Mouse (Mus musculus) heart, embryonic 15.5 days (tissue): ENCODE measurements around the gene Pgbd5. TPM values are rescaled to one million over a fixed set of nuclear protein-coding genes. Genes with fewer than 3 reads are reported as not detected.

Source experiments
- ATAC-seq: fragments of 200-750 bp; cut with Nextera tagmentation; replicated peaks from 2 replicates; pipeline ENCODE4 v1.8.0; 2017; ENCODE audit warnings: low read depth, moderate TSS enrichment; ENCODE audit not compliant: insufficient number of reproducible peaks, insufficient read depth, low FRiP score
- H3K27ac ChIP-seq: fragments of 300-500 bp; sonication (generic); 2 replicates; pipeline ENCODE4 v1.5.1; 2015; ENCODE audit warnings: mild to moderate bottlenecking, inconsistent platforms
- H3K27me3 ChIP-seq: fragments of 300-500 bp; sonication (generic); 2 replicates; pipeline ENCODE4 v1.6.1; 2015; ENCODE audit warnings: inconsistent platforms
- H3K36me3 ChIP-seq: fragments of 300-500 bp; sonication (generic); 2 replicates; pipeline ENCODE4 v1.6.1; 2015; ENCODE audit warnings: mild to moderate bottlenecking, inconsistent platforms
- H3K4me1 ChIP-seq: fragments of 300-500 bp; sonication (generic); replicated peaks from 2 replicates; pipeline ENCODE4 v1.6.1; 2015; ENCODE audit warnings: inconsistent platforms
- H3K4me2 ChIP-seq: fragments of 300-500 bp; sonication (generic); 2 replicates; pipeline ENCODE4 v1.6.1; 2015; ENCODE audit warnings: inconsistent platforms, mild to moderate bottlenecking, moderate library complexity
- H3K4me3 ChIP-seq: fragments of 300-500 bp; sonication (generic); 2 replicates; pipeline ENCODE4 v1.5.1; 2015; ENCODE audit warnings: mild to moderate bottlenecking, inconsistent platforms
- H3K9ac ChIP-seq: fragments of 300-500 bp; sonication (generic); 2 replicates; pipeline ENCODE4 v1.6.1; 2015; ENCODE audit warnings: mild to moderate bottlenecking, inconsistent platforms
- H3K9me3 ChIP-seq: fragments of 300-500 bp; sonication (generic); replicated peaks from 2 replicates; pipeline ENCODE4 v1.6.1; 2016; ENCODE audit warnings: inconsistent platforms
- WGBS: fragments of 180-500 bp; shearing (Covaris S2); methylation state at CpG from one replicate; pipeline ENCODE4 v1.1.7; 2015; ENCODE audit warnings: mixed read lengths; 5-methylcytosine and 5-hydroxymethylcytosine counted together
- polyA plus RNA-seq: library from polyadenylated mRNA; unstranded; fragments of >200 nt; fragmentation: Nextera tagmentation; extraction: Ambion mirVana; gene quantifications from 2 replicates; pipeline ENCODE4 v1.2.1, GENCODE M21; 2015

The Pgbd5 gene
- polyA plus RNA-seq, 1 experiment from 2014 or later = 1.9 TPM

DNA sequence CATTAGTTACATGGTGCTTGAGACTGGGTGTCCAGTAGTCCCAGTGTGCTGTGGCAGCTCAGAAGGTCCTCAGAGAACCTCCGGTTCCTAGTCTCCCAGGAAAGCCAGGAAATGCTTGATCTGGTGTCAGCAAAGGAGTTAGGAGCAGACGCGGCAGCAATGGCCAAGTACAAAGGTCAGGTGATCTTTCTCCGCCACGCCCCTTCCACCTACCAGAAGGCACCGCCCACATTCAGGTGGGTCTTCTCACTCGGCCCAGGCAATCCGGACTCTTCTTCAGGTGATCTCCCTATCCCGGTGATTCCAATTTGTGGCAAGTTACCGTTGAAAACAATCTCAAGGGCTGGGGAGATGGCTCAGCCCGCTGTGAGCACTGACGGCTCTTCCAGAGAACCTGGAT, 20.2 kb upstream of the Pgbd5 start:
- no peak overlapping the region for H3K27ac ChIP-seq
- WGBS = 27% methylated on average over 12 of the region's 12 CpGs
- ATAC-seq = no peak

DNA sequence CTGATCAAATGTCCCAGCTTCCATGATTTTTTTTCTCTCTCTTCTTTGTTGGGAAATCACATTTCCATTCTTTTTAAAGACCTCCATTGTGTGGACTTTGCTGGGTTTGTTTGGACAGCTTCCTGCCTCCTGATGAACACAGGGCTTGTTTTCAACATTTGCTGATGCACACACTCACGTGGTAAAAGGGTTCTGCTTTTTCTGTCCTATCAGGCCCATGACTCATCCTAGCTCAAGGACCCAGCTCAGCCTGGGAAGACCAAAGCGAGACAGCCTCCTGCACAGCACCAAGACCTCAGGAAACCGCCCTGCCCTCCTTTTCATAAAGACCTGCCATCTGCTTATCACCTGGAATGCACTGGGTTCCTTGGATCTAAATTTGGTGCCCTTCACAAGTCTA, 15.9 kb upstream of the Pgbd5 start:
- H3K9ac ChIP-seq = no peak overlapping the region
- no peaks in the 10 kb centered on the region for H3K4me1 ChIP-seq
- H3K9me3 ChIP-seq = 0 out of 2 replicates have a peak, but pooled peaks cover 2% of the 10 kb centered on the region
- WGBS = 23% methylated on average over 3 of the region's 3 CpGs
- peaks cover 4% of the 10 kb centered on the region; the same call in 1 of the 2 replicates for H3K27me3 ChIP-seq
- H3K27ac ChIP-seq = no peak overlapping the region
- H3K36me3 ChIP-seq = no peaks in the 10 kb centered on the region
- no peak for ATAC-seq
- H3K4me3 ChIP-seq = no peak overlapping the region
- H3K4me2 ChIP-seq = no peak overlapping the region

More for the DNA sequence above, 20.2 kb upstream of the Pgbd5 start:
- Histone ChIP-seq H3K4me2 (no peak overlapping the region), H3K9ac (no peak overlapping the region), H3K27me3 (peaks cover 4% of the 10 kb centered on the region; the same call in 1 of the 2 replicates), H3K36me3 (no peaks in the 10 kb centered on the region), H3K4me3 (no peak overlapping the region), H3K9me3 (no peaks in the 10 kb centered on the region), H3K4me1 (no peaks in the 10 kb centered on the region)

DNA sequence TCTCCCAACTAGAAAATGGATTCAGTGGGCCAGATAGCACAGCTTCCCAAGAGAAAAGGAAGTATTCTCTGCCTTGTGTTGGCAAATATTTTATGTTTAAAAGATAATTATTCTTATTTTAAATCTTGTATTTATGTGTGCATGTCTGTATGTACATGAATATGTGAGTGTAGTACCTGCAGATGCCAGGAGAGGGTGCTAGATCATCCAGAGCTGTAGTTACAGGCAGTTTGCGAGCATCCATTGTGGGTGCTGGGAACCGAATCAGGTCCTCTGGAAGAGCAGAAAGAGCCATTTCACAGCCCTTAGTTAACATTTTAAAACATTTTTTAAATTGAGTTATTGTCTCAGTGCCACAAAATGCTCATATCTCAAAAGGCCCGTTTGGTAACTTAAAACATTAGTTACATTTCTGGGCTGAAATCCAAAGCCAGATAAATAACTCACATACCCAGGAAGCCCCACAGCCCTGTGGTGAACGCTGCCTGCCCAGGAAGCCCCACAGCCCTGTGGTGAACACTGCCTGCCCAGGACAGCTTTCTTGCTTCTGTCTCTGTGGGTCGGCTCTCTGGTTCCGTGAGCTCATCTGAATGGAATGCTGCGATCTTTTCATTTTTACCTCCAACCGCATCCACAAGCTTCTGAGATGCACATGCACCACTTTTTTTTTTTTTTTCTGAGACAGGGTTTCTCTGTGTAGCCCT, 10.9 kb upstream of the Pgbd5 start:
- Histone ChIP-seq H3K36me3 (no peaks in the 10 kb centered on the region), H3K27ac (no peak overlapping the region), H3K9me3 (peaks cover 4% of the 10 kb centered on the region; the same call in 1 of the 2 replicates), H3K4me3 (no peak overlapping the region), H3K9ac (no peak overlapping the region), H3K27me3 (no peaks in the 10 kb centered on the region), H3K4me2 (no peak overlapping the region), H3K4me1 (no peaks in the 10 kb centered on the region)
- no peak for ATAC-seq
- 81% methylated on average over 8 of the region's 8 CpGs for WGBS

DNA sequence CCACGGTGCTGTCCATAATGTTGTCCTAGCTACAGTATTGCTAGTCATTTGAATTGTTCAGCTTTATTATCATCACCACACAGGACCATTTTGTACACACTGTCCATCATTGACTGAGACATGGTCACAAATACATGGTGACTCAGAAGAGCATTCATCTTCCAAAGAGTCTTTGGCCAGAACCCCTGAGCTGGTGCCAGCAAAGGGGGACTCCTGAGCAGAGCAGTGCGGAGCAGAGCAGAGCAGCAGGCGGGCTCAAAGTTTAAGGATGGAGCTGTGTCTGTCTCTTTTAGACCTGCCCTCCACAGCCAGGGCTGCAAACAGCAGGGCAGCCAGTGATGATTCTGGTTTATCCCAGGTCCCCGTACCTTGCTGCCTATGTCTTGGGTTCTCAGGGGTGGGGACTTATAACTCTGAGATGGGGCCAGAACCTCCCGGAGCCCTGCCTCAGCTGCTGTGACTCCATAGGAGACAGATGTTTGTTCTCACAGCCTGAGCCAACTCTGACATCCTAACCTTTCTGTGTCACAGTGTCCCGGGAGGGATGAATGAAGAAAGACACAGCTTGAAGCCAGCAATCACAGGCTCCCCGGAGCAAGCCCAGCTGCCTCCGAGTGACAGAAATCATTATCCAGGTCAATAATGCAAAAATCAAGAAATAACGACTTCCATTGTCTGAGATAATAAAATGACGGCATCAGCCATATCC, 9.7 kb upstream of the Pgbd5 start:
- H3K4me2 ChIP-seq = no peak overlapping the region
- H3K27ac ChIP-seq = no peak overlapping the region
- ATAC-seq = no peak
- H3K9ac ChIP-seq = no peak overlapping the region
- H3K27me3 ChIP-seq = no peaks in the 10 kb centered on the region
- no peaks in the 10 kb centered on the region for H3K4me1 ChIP-seq
- peaks cover 4% of the 10 kb centered on the region; the same call in 1 of the 2 replicates for H3K9me3 ChIP-seq
- 56% methylated on average over 10 of the region's 10 CpGs for WGBS
- no peak overlapping the region for H3K4me3 ChIP-seq
- no peaks in the 10 kb centered on the region for H3K36me3 ChIP-seq

DNA sequence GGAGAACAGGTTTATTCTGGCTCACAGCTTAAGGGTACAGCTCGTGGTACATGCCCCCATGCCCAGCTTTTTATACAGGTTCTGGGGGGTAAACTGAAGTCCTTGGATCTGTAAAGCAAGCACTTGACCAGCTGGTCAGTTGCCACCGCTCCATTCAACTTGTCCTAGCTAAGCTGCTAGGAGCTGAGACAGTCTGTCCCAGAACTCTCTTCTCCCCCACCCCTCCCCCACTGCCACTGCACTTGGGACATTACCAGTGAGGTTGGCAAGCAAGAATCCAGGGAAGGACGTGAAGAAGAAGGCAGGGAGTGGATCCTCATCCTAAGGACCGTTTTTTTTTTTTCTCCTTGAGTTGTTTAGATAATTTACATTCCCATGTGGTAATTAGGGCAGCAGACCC, 2.7 kb downstream of the Pgbd5 start:
- Histone ChIP-seq H3K27ac (no peak overlapping the region), H3K4me2 (no peak overlapping the region), H3K9me3 (no peaks in the 10 kb centered on the region), H3K27me3 (peaks cover 24% of the 10 kb centered on the region), H3K4me1 (peaks cover 22% of the 10 kb centered on the region), H3K36me3 (no peaks in the 10 kb centered on the region), H3K4me3 (no peak overlapping the region), H3K9ac (no peak overlapping the region)
- WGBS = 26% methylated on average over 4 of the region's 4 CpGs
- ATAC-seq = no peak

DNA sequence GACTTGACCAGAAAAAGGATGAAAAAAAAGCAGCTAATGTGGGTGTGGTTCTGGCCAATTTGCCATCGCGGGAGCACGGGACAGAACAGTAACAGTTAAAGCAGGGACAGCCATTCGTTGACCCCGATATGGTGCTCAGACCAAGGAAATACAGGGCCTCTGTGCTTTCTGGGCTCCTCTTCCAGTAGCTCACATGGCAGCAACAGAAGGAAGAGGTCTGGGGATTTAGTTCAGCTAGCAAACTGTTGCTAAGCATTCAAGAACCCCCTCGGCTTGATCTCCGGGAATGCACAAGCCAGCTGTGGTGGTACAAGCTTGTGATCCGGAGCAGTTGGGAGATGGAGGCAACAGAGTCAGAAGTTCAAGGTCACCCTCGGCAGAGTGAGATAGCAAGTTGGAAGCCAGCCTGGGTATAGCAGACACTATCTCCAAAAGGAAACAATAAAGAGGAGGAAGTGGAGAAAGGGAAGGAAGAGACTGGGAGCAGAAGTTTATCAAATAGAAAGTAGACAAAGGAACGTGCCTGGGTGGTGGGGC, 3.7 kb downstream of the Pgbd5 start:
- peak overlapping the region; percentile 17; the same call in 1 of the 2 replicates for H3K4me2 ChIP-seq
- no peak overlapping the region for H3K9ac ChIP-seq
- H3K9me3 ChIP-seq = no peaks in the 10 kb centered on the region
- H3K27ac ChIP-seq = no peak overlapping the region
- no peak for ATAC-seq
- H3K27me3 ChIP-seq = peaks cover 29% of the 10 kb centered on the region
- H3K4me3 ChIP-seq = no peak overlapping the region
- H3K4me1 ChIP-seq = peaks cover 32% of the 10 kb centered on the region
- no peaks in the 10 kb centered on the region for H3K36me3 ChIP-seq
- 28% methylated on average over 10 of the region's 10 CpGs for WGBS

DNA sequence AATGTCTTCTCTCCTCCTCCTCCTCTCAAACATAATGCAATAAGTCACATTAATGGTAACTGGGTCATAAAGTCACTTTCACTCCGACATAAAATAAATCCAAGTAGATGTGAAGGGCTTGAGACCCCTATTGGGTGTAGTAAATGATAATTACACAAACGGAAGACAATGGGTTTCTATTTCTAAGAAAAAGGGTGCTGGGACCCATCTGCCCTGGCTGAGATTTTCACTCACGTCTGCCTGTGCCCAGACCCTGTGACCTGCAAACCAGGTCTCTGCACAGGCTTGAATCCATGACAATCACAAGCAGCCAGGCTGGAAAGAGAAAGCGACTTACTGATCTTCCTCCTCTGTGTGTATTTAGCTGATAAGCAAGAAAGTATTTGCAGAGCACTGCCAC, 4.3 kb downstream of the Pgbd5 start:
- ATAC-seq = no peak
- 49% methylated on average over 4 of the region's 4 CpGs for WGBS

DNA sequence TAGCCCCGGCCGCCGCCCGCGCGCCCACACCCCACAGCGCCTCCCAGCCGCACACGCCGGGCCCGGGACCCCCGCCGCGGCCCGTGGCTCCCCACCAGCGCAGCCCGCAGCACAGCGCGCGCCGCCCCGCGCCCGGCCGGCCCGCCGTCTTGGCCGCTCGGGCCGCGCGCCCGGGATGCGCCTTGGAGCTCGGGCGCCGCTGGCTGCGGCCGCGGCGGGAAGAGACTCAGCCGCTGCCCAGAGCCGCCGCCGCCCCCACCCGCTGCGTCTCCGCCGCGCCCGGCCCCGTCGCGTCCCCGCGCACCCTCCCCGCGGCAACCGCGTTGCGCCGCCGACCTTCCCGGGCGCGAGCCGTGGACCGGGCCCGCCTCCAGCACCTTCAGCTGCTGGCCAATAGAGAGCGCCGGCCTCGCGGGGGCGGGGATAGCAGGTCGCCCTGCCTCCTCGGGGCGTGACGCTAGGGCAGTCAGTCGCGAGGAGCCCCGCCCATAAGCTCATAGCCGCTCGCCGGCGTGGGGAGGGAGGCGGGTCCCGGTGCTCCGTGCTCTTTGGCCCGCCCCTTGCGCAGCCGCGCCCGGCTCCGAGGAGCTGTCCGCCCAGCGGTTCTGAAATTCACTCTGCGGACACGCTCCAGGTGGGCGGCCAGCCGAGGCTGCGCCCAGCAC, 5.2 kb downstream of the Pgbd5 start:
- H3K9ac ChIP-seq = peak overlapping the region; percentile 70
- H3K27me3 ChIP-seq = peaks cover 29% of the 10 kb centered on the region
- H3K9me3 ChIP-seq = no peaks in the 10 kb centered on the region
- peaks cover 42% of the 10 kb centered on the region for H3K4me1 ChIP-seq
- H3K4me3 ChIP-seq = peak overlapping the region; percentile 71
- peak overlapping the region; percentile 100 for H3K4me2 ChIP-seq
- ATAC-seq = peak; percentile 98
- WGBS = under 1% methylated on average over 99 of the region's 101 CpGs
- H3K36me3 ChIP-seq = no peaks in the 10 kb centered on the region
- no peak overlapping the region for H3K27ac ChIP-seq

More for the DNA sequence above, 4.3 kb downstream of the Pgbd5 start:
- Histone ChIP-seq H3K36me3 (no peaks in the 10 kb centered on the region), H3K9me3 (no peaks in the 10 kb centered on the region), H3K4me3 (no peak overlapping the region), H3K9ac (no peak overlapping the region), H3K27ac (no peak overlapping the region), H3K4me1 (peaks cover 35% of the 10 kb centered on the region), H3K27me3 (peaks cover 29% of the 10 kb centered on the region), H3K4me2 (no peak overlapping the region)

DNA sequence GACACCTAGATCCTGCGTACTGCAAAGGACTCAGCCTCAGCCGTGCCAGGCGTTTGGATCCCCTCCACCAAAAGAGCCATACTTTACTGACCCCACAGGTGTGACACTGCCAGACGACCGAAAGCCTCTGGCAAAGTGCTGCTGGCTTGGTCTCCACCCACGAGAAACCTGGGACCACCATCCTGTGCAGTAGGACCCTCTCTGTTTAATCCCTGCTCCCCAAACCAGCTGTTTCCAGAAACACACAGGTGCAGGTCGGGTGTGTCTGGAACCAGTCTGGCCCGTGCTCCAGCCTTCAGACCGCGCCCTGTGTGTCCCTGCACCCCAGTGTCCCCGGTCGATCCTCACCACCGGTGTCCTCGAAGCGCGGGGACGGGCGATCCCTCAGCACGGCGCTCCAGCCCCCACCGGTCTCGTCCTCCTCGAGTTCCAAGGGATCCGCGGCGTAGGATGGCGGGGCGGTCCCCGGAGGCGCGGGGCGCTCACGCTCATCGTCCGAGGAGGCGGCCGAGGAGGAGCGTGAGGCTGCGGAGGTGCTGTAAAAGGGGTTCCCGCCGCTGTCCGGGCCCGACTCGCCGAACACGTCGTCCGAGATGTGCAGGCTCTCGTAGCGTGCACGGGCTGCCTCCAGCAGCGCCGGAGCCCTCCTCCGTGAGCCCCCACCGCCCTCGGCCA, 5.9 kb downstream of the Pgbd5 start:
- peaks cover 29% of the 10 kb centered on the region for H3K27me3 ChIP-seq
- H3K36me3 ChIP-seq = no peaks in the 10 kb centered on the region
- H3K4me2 ChIP-seq = peak overlapping the region; percentile 100
- WGBS = 2% methylated on average over 56 of the region's 56 CpGs
- H3K27ac ChIP-seq = no peak overlapping the region
- peak overlapping the region; percentile 71 for H3K4me3 ChIP-seq
- peak overlapping the region; percentile 70 for H3K9ac ChIP-seq
- peaks cover 45% of the 10 kb centered on the region for H3K4me1 ChIP-seq
- no peaks in the 10 kb centered on the region for H3K9me3 ChIP-seq
- ATAC-seq = peak; percentile 12; the same call in 1 of the 2 replicates

DNA sequence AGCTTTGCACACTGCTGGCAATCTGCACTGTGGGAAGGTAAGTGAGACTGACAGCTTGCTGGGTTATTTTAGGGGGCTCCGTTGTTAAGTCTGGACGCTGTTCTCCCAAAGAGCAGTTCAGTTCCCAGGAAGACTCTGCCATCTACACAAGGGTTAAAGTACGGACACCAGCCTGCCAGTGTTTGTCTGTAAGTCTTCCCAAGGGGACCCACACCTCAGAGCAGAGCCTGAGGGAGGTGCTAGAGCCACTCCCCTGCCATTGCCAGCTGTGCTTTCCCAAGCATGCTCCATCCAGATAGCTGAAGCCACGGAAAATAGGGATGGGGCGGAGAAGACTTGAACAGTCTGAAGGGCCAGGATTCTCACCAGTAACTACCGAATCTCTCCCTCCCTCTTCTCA, 8.6 kb downstream of the Pgbd5 start:
- 27% methylated on average over 6 of the region's 6 CpGs for WGBS
- peak overlapping the region; percentile 20; the same call in 1 of the 2 replicates for H3K27ac ChIP-seq
- H3K9me3 ChIP-seq = no peaks in the 10 kb centered on the region
- peaks cover 45% of the 10 kb centered on the region for H3K4me1 ChIP-seq
- no peaks in the 10 kb centered on the region for H3K36me3 ChIP-seq
- H3K27me3 ChIP-seq = peaks cover 29% of the 10 kb centered on the region
- no peak overlapping the region for H3K4me2 ChIP-seq
- ATAC-seq = no peak
- no peak overlapping the region for H3K4me3 ChIP-seq
- H3K9ac ChIP-seq = no peak overlapping the region

DNA sequence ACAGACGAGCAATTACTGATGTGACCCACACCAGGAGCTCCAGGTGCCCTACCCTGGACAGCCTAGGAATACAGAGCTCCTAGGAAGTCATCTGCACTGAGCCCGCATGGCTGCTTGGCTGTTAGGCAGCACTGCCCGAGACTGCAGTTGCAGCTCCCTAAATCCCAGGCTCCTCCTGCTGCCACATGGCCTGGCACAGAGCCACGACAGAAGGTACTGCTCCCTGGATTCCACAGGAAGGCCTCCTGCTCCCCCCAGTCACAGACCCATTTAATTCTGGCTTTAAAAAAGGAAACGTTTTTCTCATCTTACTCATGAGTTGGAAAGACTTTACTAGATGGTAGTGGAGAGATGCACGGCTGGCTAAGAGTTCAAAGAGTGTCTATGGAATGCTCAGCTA, 10.0 kb downstream of the Pgbd5 start:
- no peak for ATAC-seq
- H3K4me3 ChIP-seq = no peak overlapping the region
- H3K36me3 ChIP-seq = no peaks in the 10 kb centered on the region
- WGBS = 22% methylated on average over 6 of the region's 6 CpGs
- H3K27ac ChIP-seq = peak overlapping the region; percentile 41; the same call in 1 of the 2 replicates
- peaks cover 29% of the 10 kb centered on the region for H3K27me3 ChIP-seq
- H3K4me2 ChIP-seq = peak overlapping the region; percentile 11; the same call in 1 of the 2 replicates
- H3K9me3 ChIP-seq = no peaks in the 10 kb centered on the region
- H3K9ac ChIP-seq = no peak overlapping the region
- peaks cover 40% of the 10 kb centered on the region for H3K4me1 ChIP-seq
